Mouse (Mus musculus): ENCODE data around the gene Plekho2. TPM values are rescaled to one million over a fixed set of nuclear protein-coding genes. Genes with fewer than 3 reads are reported as not detected.

The Plekho2 gene
- total and polyA plus RNA-seq, 3 experiments = 7.6 to 12.9 TPM; not detected in 1

GRCm38 (mm10) chr9:65555621-65556020 lies 24.2 kb downstream of the Plekho2 start:
- DNase-seq (ENCODE audit: low read depth, low spot score) = no peak
- Histone ChIP-seq H3K9ac (ENCODE audit: control insufficient read depth, low read depth, low read length, poor library complexity, severe bottlenecking) (peak overlapping the region; percentile 39; the same call in 1 of the 2 replicates), H3K27ac (ENCODE audit: control insufficient read depth, low read depth, low read length) (peak overlapping the region; percentile 86), H3K4me3 (ENCODE audit: control insufficient read depth in 1 of 2, insufficient read depth in 1 of 2, low read depth in 2 of 2, low read length in 2 of 2) (no peak overlapping the region), H3K27me3 (ENCODE audit: control insufficient read depth in 1 of 2, insufficient read depth in 2 of 2, low read length in 2 of 2) (no peaks in the 10 kb centered on the region), H3K36me3 (ENCODE audit: control insufficient read depth in 1 of 2, insufficient read depth in 2 of 2, low read length in 2 of 2) (peaks cover 0 to 38% of the 10 kb centered on the region in 2 experiments; a peak in 2 of 4 replicates), H3K4me1 (ENCODE audit: control insufficient read depth in 1 of 2, insufficient read depth in 2 of 2, low read length in 2 of 2) (peaks cover 14 to 39% of the 10 kb centered on the region in 2 experiments), H3K9me3 (replicated peaks; ENCODE audit: insufficient read depth, low read length) (no peaks in the 10 kb centered on the region), H3K79me2 (ENCODE audit: control insufficient read depth, insufficient read depth, low read length, poor library complexity) (no peaks in the 10 kb centered on the region)
- TF ChIP-seq NELFE (IDR thresholded peaks at IDR 0.05; ENCODE audit: low read depth, low read length) (0 out of 2 replicates have a peak, but pooled peaks have one; percentile 3), TBP (IDR thresholded peaks at IDR 0.05; ENCODE audit: low read depth, low read length) (no peak)

- Histone ChIP-seq H3K27ac (ENCODE audit: control insufficient read depth, low read depth, low read length) (peak overlapping the region; percentile 86), H3K27me3 (ENCODE audit: control insufficient read depth in 1 of 2, insufficient read depth in 2 of 2, low read length in 2 of 2) (no peaks in the 10 kb centered on the region), H3K9ac (ENCODE audit: control insufficient read depth, low read depth, low read length, poor library complexity, severe bottlenecking) (peak overlapping the region; percentile 50), H3K4me3 (ENCODE audit: control insufficient read depth in 1 of 2, insufficient read depth in 1 of 2, low read depth in 2 of 2, low read length in 2 of 2) (peak overlapping the region; percentile 13 to 25; a peak in 3 of 4 replicates), H3K36me3 (ENCODE audit: control insufficient read depth in 1 of 2, insufficient read depth in 2 of 2, low read length in 2 of 2) (peaks cover 0 to 40% of the 10 kb centered on the region in 2 experiments; a peak in 2 of 4 replicates), H3K9me3 (replicated peaks; ENCODE audit: insufficient read depth, low read length) (no peaks in the 10 kb centered on the region), H3K79me2 (ENCODE audit: control insufficient read depth, insufficient read depth, low read length, poor library complexity) (no peaks in the 10 kb centered on the region), H3K4me1 (ENCODE audit: control insufficient read depth in 1 of 2, insufficient read depth in 2 of 2, low read length in 2 of 2) (peaks cover 14 to 42% of the 10 kb centered on the region in 2 experiments)
- DNase-seq (ENCODE audit: low read depth, low spot score) = peak; percentile 94
- TF ChIP-seq E2F4 (IDR thresholded peaks at IDR 0.05; ENCODE audit: borderline replicate concordance, low read depth, low read length) (no peak), POLR2A (IDR thresholded peaks at IDR 0.05; ENCODE audit: control insufficient read depth in 1 of 2, insufficient read depth in 1 of 2, low read depth in 1 of 2, low read length in 2 of 2, poor library complexity in 1 of 2) (peak; percentile 13 to 61; a peak in 2 of 4 replicates), ZKSCAN1 (IDR thresholded peaks at IDR 0.05; ENCODE audit: low read depth, low read length) (no peak), ZC3H11A (IDR thresholded peaks at IDR 0.05; ENCODE audit: low read depth, low read length) (no peak), TAL1 (IDR thresholded peaks at IDR 0.05; ENCODE audit: low read length) (peak; percentile 83), KAT2A (conservative IDR thresholded peaks at IDR 0.05; ENCODE audit: low read depth, low read length) (no peak), RAD21 (IDR thresholded peaks at IDR 0.05; ENCODE audit: low read depth, low read length) (no peak), SMC3 (IDR thresholded peaks at IDR 0.05; ENCODE audit: low read depth, low read length) (no peak), POLR2AphosphoS5 (IDR thresholded peaks at IDR 0.05; ENCODE audit: borderline replicate concordance, low read depth, low read length) (no peak), ZMIZ1 (IDR thresholded peaks at IDR 0.05; ENCODE audit: low read depth, low read length) (peak; percentile 43; the same call in 1 of the 2 replicates), NRF1 (IDR thresholded peaks at IDR 0.05; ENCODE audit: insufficient read depth, low read depth, low read length, poor library complexity, severe bottlenecking) (no peak), JUND (IDR thresholded peaks at IDR 0.05; ENCODE audit: low read depth, low read length) (no peak), USF2 (IDR thresholded peaks at IDR 0.05; ENCODE audit: borderline replicate concordance in 1 of 2, insufficient read depth in 1 of 2, low read depth in 1 of 2, low read length in 2 of 2) (no peak), MAFK (IDR thresholded peaks at IDR 0.05; ENCODE audit: borderline replicate concordance, low read depth, low read length) (peak; percentile 47; the same call in 1 of the 2 replicates), NELFE (IDR thresholded peaks at IDR 0.05; ENCODE audit: low read depth, low read length) (peak; percentile 28; the same call in 1 of the 2 replicates), TBP (IDR thresholded peaks at IDR 0.05; ENCODE audit: low read depth, low read length) (no peak), ETS1 (IDR thresholded peaks at IDR 0.05; ENCODE audit: low read depth, low read length) (peak; percentile 100), MXI1 (IDR thresholded peaks at IDR 0.05; ENCODE audit: low read depth, low read length) (peak; percentile 68; the same call in 1 of the 2 replicates), EP300 (IDR thresholded peaks at IDR 0.05; ENCODE audit: low read depth in 1 of 2, low read length in 2 of 2) (peak; percentile 94 to 99), MYC (IDR thresholded peaks at IDR 0.05; ENCODE audit: low read depth, low read length) (peak; percentile 63), GATA1 (IDR thresholded peaks at IDR 0.05; ENCODE audit: low read depth, low read length) (peak; percentile 97), MEF2A (IDR thresholded peaks at IDR 0.05; ENCODE audit: extremely low read depth, insufficient replicate concordance, low read depth, low read length, poor library complexity, severe bottlenecking) (peak; percentile 61; the same call in 1 of the 2 replicates), SIN3A (IDR thresholded peaks at IDR 0.05; ENCODE audit: low read length) (peak; percentile 95), HCFC1 (IDR thresholded peaks at IDR 0.05; ENCODE audit: low read depth, low read length) (no peak), BHLHE40 (IDR thresholded peaks at IDR 0.05; ENCODE audit: borderline replicate concordance, low read depth, low read length) (peak; percentile 56), MYB (IDR thresholded peaks at IDR 0.05; ENCODE audit: low read depth, low read length) (peak; percentile 86), ZNF384 (IDR thresholded peaks at IDR 0.05; ENCODE audit: low read depth, low read length) (peak; percentile 87), MAZ (IDR thresholded peaks at IDR 0.05; ENCODE audit: low read depth, low read length) (peak; percentile 88), TCF12 (IDR thresholded peaks at IDR 0.05; ENCODE audit: low read depth, low read length) (peak; percentile 98), MAX (IDR thresholded peaks at IDR 0.05; ENCODE audit: low read length) (peak; percentile 63; the same call in 1 of the 2 replicates)
Measured at GRCm38 (mm10) chr9:65555001-65555405, 24.8 kb downstream of the Plekho2 start.

Measured in MEL (cell line).